Mouse (Mus musculus): Measurements from ENCODE around the gene Cpeb4. TPM values are rescaled to one million over a fixed set of nuclear protein-coding genes. Genes with fewer than 3 reads are reported as not detected.

Gene Cpeb4
- total RNA-seq, 1 experiment from 2014 or later = 92.2 TPM

DNA sequence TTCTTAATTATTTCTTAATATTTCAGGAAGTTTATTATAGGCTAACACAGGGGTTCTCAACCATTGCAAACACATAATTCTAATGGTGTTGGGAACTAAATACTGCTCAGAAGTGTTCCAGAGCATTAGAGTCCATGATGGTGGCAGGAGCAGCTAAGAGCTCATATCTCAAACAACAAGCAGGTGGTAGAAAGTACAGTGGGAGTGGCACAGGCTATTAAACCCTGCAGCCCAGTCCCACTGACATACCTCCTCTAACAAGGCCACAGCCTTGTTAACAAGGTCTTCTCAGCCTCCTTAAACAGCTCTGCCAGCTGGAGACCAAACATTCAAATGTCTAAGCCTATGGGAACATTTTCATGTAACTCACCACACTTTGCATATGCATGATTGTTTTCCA lies 27.2 kb downstream of the Cpeb4 start:
- DNase-seq = no peak

DNA sequence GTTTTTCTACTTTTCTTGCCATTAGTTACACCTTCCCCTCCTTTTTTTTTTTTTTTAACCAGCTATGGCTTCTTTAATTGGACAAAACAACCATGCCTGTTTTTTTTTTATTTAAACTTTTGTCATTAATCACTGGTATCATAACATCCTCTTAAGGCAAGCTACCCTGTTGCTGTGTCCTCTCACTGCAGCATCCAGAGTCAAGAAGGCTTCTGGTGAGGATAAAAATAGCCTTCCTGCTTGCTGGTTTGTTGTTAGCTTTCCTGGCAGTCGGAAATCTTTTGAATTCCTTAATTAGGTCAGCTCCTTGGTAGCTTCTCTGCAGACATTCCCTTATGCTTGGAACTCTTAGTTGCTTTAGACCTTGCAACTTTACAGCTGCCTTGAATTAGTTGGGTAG lies 28.7 kb downstream of the Cpeb4 start:
- DNase-seq = no peak

DNA sequence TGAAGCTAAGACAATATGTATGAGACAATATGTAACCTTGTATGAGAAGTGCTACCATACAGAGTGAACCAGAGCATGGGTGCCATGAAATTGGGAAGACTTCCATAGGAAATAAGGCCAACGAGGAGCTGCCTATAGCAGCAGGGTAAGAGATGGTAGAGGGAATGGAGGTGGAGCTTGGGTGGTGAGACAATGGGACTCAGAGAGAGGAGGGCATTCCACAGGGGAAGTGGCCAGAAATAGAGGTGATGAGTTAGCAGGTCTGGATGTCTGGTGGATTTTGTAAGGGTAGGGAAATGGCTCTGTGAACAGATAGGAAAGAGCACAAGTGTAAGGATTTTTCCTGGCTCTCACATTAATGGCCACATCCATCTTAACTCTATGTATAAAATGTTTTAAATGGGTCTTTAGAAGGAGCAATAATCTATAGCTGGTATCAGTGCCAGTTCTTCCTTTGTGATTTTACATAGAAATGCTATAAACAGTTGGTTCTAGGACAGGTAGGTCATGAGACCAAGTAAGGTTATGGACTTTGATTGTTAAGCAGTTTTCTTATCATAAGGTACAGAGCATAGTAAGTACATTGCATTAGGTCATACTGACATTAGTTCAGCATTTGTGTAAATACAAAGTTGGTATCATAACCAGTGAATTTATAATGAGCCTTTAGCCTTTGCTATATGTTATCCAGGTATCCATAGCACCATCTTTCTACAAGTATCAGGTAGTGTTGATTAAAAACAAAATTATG lies 30.4 kb downstream of the Cpeb4 start:
- no peak for DNase-seq

DNA sequence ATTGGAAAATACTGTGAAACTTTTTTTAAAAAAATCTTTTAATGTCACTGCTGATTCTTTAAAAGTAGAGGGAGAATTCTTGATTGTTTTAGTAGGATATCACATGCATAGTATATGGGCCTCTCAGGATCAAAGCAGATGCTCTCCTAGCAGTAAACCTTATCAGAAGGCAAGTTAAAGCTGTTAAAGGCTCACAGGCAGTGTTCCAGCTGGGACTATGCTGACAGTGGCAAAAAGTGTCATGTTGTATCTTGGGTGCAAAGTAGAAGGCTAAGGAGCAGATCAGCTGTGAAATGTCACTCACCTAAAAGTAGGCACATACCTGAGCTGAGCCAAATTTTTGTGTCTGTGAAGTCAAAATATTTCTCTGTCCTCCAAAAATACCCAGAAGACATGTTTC lies 34.5 kb downstream of the Cpeb4 start:
- no peak for DNase-seq

DNA sequence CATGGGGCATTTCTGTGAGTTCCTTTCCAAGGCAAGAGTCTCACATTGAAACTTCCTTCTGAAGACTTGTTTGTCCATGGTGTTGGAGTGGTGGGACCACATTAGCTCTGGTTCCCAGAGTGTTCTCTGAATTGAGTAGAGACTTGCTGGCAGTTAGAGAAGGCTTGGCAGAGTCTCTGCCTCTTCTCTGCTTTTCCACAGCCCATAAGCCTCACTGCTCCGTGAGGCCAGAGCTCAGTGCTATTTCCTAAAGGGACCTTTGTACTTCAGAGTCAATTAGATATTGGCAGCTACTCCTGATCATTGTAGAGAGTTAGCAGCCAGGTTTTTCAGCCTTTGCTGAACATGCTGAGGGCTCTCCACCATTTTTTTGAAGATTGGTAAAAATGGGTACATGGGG lies 35.6 kb downstream of the Cpeb4 start:
- no peak for DNase-seq

DNA sequence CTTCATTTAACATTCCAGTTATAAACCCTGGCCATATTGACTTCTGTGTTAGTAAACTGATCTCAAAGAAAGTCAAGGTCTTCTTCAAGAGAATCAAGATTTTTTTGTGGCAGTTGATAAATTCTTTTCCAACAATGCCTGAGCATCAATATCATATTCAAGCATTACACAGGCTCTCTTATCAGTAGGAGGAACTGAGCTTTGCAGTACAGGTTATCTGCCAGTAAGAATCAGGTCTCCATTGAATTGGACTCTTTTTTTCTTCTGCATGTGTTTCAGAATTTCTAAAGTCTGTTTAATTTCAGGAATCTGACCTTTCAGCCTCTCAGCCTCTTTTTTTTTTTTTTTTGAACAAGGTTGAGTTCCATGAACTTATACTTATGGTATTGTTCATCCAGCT lies 40.9 kb downstream of the Cpeb4 start:
- no peak for DNase-seq

DNA sequence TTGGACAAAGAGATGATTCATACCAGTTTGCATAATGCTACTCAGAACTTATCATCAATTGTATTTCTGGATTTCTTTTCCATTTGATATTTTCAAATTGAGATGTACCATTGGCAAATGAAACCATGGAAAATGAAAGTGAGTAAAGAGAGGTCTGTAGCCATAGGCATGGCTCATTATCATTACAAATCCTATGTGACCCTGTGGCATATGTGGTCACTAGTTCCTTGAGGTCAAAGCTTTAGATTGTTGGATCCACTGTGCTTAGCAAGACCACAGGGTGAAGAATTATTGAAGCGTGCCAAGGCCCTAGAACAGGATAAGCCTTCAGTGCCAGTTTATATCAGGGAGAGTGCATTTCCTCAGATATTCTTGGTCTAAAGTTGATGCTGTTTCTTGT lies 45.8 kb downstream of the Cpeb4 start:
- DNase-seq = no peak

DNA sequence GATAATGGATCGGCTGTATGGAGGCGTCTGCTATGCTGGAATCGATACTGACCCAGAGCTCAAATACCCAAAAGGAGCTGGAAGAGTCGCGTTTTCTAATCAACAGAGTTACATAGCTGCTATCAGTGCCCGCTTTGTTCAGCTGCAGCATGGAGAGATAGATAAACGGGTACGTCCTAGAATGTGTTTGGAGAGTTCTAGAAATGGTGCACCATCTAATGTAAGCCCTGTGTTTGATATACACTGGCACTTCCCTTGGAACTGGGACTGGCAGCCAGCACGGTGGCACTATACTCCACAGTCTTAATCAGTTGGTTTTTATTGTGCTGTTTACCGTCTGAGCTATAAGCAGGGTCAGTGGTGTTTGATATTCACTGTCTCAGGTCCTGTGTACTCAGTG lies 58.0 kb downstream of the Cpeb4 start:
- no peak for DNase-seq

DNA sequence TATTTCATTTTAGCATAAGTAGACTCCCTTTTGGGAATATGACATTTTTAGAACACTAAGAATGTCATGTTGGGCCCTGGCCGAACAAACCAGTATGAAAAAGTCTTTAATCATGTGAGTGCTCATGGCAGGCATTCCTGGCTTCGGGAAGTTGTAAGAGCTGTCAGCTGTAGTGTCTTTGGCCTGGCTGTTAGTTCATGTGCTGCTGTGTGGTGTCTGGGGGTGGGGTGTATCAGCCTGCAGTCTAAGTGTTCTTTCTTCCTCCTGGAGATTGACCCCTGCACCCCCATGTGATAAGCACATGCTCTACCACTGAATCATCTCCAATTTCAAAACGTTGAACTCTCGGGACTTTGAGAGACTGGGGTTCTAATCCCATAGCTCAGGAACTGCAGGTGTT lies 63.6 kb downstream of the Cpeb4 start:
- no peak for DNase-seq

DNA sequence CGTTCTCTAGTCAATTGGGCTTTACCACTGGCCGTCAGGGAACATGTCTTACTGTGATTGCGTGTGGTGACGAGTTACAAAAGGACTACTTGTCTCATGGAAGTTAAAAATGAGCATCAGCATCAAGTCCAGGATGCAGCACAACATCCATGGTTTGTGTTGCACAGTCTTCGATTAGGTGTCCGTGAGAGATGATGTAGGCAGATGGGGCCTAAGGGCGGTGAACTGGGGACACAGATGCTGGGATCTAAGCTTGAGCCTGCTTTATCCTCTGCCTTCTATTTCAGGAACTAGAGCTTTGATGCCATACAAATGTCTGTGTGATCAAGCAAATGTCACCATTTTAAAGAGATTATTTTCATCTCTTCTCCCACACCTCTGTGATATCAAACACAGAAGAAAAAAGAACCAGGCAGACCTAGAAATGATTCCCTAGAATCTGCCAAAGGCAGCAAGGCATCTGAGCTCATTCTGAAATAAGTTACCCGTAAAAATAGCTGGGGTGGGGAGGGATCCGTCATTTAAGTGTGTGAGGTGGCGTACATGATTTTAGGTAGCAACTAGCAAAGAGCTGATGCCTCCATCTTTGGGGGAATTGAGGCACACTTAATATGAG lies 65.0 kb downstream of the Cpeb4 start:
- no peak for DNase-seq

DNA sequence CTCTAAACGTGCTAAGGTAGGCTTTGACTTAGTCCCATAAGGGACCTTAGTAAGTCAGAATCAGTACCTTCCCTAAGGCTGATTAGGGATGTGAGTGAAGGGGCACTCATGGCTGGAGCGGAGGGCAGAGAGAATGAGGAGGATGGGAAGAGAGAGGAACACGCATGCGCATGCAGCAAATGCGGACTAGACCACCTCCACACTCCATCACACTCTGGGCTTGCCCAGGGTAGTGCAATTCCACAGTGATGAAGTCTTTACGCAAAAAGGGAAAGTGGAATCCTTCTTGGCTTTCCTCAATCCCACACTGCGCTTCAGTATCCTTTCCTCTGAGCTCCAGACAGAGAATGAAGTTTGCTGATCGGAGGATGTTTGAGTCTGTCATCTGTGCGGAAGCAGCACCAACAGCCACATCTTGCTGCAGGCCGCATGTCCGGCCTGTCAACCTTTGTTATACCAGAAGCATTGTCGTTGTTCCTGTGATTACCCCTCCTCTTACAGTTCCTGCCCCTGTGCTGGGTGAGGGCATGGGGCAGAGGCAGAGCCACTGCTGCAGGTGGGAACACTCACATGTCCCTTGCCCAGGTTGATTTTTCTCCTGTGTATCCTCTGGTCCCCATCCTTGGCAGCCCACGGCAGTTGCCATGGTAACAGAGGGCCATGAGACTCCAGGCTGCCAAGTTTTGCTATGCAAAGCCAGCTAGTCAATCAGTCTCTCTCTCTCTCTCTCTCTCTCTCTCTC lies 69.1 kb downstream of the Cpeb4 start:
- DNase-seq = no peak

DNA sequence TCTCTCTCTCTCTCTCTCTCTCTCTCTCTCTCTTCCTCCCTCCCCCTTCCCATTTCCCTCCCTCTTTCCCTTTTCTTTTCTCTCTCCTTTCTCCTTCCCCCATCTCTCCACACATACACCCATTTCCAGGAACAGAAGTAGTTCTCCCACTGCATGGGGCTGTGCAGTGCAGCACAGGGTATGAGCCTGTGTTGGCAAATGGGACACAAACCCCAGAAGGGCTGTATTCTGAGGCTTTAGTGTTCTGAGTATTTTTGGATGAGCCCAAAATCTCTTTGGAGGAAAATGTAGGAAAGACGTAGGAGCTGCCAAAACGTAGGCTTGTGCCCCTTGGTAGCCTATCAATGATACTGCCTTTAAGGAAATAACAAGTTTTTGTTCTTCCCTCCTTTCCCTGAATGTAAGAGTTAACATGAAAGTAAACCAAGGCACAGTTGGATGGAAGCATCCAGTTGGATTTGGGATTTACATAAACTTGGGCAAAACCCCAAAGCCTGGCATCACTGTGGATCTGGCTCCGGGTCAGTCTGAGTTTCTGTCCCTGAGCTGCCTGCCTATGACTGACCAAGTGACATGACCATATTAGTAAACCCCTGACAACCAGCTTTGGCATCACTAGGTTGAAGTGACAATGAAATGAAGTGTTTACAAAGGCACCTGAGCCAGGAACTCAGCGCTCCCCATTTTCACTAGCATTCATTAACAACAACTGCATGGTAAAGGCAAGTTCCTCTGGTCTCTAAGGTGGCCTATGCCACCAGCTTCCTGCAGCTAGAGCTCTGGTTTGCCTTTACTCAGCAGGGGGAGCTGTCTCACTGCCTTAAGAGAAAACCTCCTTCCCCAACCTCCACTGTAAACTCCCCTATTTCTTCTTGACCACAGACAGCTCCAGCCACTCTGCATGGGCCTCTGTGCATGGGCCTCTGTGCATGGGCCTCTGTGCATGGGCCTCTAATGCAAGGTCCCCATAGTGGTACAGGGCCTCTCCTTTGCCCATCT lies 69.9 kb downstream of the Cpeb4 start:
- DNase-seq = no peak

DNA sequence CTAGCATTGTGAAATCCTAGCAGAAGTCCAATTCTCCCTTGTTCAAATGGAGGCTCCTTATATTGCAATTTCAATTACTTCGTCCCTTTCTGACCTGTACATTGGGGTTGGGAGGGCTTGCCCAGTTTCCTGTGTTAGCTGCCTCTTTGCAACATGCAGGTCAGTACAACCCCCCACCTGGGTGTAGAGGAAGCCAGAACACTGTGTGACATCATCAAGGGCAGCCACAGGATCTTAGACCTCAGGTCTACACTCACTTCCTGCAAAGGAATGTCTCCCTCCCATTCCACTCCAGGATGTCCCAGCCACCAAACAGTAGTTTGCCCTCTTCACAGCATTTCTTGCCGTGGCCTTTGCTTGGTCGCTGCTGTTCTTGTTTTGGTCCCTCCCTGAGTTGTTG lies 73.5 kb downstream of the Cpeb4 start:
- no peak for DNase-seq

DNA sequence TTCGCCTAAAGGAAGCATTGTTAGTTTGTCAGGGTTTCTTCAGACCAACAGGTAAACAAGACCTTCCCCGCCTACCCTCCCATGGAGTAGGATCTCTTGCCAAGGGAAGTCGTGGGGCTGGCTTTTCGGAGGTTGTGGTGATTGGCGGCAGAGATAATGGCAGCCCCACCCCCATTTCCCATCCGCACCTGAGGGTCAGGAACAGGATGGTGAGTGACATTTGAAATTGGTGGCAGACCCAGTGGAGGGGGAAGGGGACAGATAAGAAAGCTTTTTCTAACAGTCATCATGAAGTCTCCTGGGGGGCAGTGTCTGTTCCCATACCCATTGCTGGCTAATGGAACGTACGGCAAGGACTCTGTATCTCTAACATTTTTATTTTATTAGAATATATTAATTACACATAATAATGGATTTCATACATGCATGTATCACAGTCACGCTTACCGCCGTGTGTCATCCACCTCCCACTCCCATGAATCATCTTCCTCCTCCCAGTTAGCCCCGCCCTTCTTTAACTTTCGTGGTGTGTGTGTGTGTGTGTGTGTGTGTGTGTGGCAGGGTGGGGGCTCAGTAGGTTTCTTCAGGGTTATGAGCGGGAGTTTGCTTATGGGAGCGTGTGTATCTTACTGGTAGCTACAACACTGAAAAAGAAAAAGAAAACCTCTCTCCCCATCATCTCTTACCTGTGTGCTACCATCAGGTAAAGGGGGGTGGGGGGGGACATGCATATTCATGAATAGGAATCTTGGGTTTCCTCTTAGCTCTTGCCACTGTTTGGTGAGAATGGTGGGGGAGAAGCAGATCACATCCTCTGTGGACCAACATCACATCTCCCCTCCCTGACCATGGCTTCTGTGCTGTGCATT lies 76.7 kb downstream of the Cpeb4 start:
- no peak for DNase-seq

DNA sequence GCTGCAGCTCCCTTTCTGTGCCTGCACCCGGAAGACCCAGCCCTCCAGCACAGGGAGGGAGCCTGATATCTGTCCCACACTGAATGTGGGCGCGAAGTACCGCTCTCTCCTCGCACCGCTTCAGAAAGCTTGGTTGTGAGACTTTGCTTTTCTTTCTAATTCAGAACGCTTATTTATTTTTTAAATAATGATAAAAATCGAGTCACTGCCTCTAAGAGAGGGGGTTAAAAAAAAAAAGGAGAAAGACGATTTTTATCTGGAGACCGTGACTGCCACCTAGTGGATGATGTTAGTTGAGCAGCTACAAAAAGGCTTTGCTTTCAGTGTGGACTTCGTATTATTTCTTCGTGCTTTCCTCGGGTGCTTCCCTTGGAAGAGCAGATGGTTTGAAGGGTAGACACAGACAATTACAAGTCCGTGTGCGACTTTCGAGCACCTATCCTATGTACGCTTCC lies 77.3 kb downstream of the Cpeb4 start:
- DNase-seq = peak; percentile 50

DNA sequence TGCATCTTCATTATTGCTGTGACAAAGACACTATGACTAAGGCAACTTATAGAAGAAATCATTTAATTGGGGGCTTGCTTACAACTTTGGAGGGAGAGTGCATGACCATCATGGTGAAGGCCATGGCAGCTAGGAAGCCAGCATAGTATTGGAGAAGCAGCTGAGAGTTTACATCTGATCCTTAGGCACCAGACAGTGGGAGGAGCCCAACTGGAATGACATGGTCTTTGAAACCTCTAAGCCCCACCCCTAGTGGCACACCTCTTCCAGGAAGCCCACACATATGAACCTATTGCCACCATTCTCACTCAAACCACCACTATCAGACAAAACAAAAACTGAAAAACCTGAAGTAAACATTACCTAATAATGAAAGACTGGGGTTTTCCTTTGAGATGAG lies 88.1 kb downstream of the Cpeb4 start:
- no peak for DNase-seq

DNA sequence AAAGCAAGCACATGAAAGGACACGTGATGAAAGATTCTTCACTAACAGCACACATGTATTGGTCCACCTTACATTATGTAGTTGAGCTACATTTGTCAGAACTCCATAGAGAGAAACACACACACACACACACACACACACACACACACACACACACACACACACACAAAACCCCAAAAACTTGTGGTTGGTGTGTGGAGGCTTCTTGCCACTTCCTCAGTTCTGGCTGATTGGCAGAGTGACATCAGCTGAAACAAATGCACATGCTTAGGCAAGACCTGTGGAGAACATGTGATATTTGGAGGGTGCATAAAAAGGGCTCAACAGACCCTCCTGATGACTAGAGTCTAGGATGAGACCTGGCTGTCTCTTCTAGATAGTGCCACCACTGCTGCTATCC lies 92.0 kb downstream of the Cpeb4 start:
- DNase-seq = no peak

DNA sequence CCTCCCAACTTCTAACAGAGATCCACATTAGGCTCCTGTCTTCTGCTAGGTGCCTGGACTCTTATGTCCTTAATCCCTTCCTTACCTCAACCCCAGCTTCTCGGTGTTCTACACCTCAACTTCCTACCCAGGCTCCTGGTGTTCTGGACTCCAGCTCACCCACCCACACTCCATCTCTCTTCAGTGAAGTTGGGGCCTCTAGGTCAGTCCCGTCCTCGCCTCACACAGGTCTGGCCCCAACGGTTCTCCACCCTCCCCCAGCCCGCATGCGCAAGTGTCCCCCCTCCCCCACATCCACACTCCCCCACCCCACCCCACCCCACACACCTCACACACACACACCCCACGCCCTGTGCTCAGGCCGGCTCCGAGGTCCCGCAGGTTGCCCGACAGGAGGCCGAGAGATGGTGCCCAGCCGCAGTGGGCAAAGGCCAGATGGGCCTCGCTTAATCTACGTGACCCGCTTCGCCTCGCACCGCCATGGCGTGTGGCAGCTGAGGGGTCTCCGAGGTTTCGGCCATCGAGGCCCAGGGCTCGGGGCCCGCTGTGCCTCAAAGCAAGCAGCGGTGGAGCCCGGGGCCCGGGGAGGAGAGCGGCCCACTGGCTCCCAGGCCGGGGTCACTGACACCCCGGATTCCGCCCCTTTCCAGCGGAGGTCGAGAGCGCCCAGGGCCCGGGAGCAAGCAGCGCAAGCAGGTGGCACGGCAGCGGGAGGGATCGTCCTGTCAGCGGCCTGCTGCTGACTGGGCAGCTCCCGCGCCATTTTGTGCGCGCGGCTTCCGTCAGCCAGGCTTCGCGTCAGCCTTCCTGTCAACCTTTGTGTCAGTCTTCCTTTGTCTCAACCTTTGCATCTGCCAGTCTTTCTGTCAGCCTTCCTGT lies 93.5 kb downstream of the Cpeb4 start, which contains the start of gene 4930524B15Rik:
Gene 4930524B15Rik, plus strand, starts transcription at position 337 of the 879 bp plus-strand sequence.
- DNase-seq = no peak

DNA sequence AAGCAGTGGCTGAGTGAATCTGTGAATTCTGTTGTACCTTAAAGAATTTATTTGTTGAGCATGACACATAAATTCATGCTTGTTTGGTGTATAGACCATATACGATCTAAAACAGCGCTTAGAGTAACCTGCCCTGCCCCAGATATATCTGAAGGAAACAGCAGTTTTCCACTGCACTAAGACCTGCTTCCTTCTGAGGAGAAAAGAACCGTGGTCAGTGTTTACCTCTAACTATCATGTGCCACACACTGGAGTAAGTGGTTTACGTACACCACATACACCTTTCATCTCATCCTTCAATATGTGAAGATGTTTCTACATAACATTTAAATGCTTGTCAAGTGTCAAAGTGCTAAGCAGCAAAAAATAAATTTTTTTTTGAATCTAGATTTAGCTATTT lies 102.1 kb downstream of the Cpeb4 start:
- no peak for DNase-seq

DNA sequence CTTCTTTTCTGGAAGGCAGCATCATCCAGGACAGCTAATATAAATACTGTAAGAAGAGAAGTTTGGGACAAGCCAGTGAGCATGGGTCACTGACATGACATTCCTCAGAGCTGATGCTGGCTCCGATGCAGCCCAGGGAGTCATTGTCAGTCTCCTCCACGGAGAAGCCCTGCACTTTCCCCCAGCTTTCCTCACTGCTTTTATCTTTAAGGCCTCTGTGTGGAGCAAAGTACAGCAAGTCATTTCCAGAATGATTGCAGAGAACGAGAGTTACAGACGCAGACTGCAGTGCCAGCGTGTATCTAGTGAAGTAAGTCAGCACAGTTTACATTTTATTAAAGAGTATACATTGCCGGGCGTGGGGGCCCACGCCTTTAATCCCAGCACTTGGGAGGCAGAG lies 102.8 kb downstream of the Cpeb4 start:
- no peak for DNase-seq
